Mouse (Mus musculus) adrenal gland, postnatal 4 days (tissue): ENCODE measurements around the gene Upb1. TPM values are rescaled to one million over a fixed set of nuclear protein-coding genes. Genes with fewer than 3 reads are reported as not detected.

Experiments
- total RNA-seq, 2 experiments: library from RNA; stranded (reverse); gene quantifications; 2 replicates each; pipeline ENCODE4 v1.2.3; 2021

Gene Upb1
- total RNA-seq, 2 experiments from 2014 or later = 2.1 to 16.1 TPM

Other genes with a start within 250 kb of the Upb1 start
- 10 to 100 TPM; 65.2 to 65.7 TPM for gene Specc1l, start 189.0 kb upstream of the Upb1 start, total RNA-seq
- gene Adora2a, start 84.2 kb upstream of the Upb1 start, total RNA-seq = 1 to 10 TPM; 9.1 to 9.4 TPM
- gene Snrpd3, start 116.4 kb downstream of the Upb1 start, total RNA-seq = 100 to 1,000 TPM; 114 to 124 TPM
- gene Gucd1, start 116.9 kb downstream of the Upb1 start, total RNA-seq = 10 to 100 TPM; 42.4 to 44.6 TPM
- 1 to 10 TPM; 1.8 to 4.0 TPM for gene Lrrc75b, start 159.2 kb downstream of the Upb1 start, total RNA-seq
- gene Ggt1, start 160.5 kb downstream of the Upb1 start, total RNA-seq = 10 to 100 TPM in 1 of 2 experiments, 1 to 10 TPM in 1; 1.2 to 39.0 TPM
- 10 to 100 TPM; 11.2 to 14.0 TPM for gene Ggt5, start 188.2 kb downstream of the Upb1 start, total RNA-seq
- 10 to 100 TPM in 1 of 2 experiments, 1 to 10 TPM in 1; 7.4 to 17.2 TPM for gene Susd2, start 242.9 kb downstream of the Upb1 start, total RNA-seq